ENCODE assay signal across 14 mouse cellular contexts in genomic region chr6:140559411-140559810, GRCm38 (mm10).
"Had no signal": no experiment of that assay in that cellular context is flagged by ENCODE, and none has a peak within 500 bp of the region (broad histone marks: within the 10 kb centered on the region; RNA-seq: fewer than 3 reads in every experiment).

No protein-coding gene starts in this region.

- H3K36me3 ChIP-seq: stomach, embryonic 15.5 days had no signal

- H3K4me2 ChIP-seq: limb, embryonic 15.5 days; liver, embryonic 12.5 days; stomach, embryonic 15.5 days had no signal

- H3K9ac ChIP-seq: limb, embryonic 15.5 days; liver, embryonic 12.5 days; stomach, embryonic 15.5 days had no signal

- ATAC-seq: liver, embryonic 12.5 days; midbrain, embryonic 16.5 days had no signal

- H3K27ac ChIP-seq: kidney, postnatal 0 days; limb, embryonic 15.5 days; liver, embryonic 12.5 days; midbrain, embryonic 10.5 days; stomach, embryonic 15.5 days had no signal

- DNase-seq: kidney, adult 11 months; kidney, adult 9 months; kidney, postnatal 36 days; layer of hippocampus, adult 9-11 months; layer of hippocampus, postnatal 36 days; right cerebral cortex, adult 18-20 months; right cerebral cortex, postnatal 25 days; thymus, postnatal 4 days had no signal

- H3K9me3 ChIP-seq: limb, embryonic 15.5 days; liver, embryonic 12.5 days; midbrain, embryonic 10.5 days; stomach, embryonic 15.5 days had no signal

- H3K4me1 ChIP-seq: limb, embryonic 15.5 days; midbrain, embryonic 10.5 days; stomach, embryonic 15.5 days had no signal

- H3K27me3 ChIP-seq: limb, embryonic 15.5 days; liver, embryonic 12.5 days; stomach, embryonic 15.5 days had no signal

- H3K4me3 ChIP-seq: limb, embryonic 15.5 days; liver, embryonic 12.5 days; midbrain, embryonic 10.5 days; stomach, embryonic 15.5 days had no signal
